Mouse (Mus musculus): ENCODE measurements at regions not wholly inside any gene's neighbourhood (a gene's known extent, or its start where the extent isn't known, plus 50 kb on each side); places are given as distances from the start of the nearest gene placed in this dataset.
"Not testable (repeated sequence)": the region's sequence is repeated elsewhere in the genome, so short reads cannot be mapped to it uniquely, and the experiment has no call there.

DNA sequence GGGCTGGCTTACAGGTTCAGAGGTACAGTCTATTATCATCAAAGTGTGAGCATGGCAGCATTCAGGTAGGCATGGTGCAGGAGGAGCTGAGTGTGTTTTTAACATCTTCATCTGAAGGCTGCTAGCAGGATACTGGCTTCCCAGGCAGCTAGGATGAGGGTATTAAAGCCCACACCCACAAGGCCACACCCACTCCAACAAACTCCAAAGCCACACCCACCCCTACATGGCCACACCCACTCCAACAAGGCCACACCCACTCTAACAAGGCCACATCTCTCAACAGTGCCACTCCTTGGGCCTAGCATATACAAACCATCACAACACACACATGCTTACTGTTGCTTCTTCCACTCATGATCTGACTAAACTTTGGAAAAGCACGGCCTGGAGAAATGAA, 172.5 kb downstream of the Msrb3 start:
- DNase-seq = no peak

DNA sequence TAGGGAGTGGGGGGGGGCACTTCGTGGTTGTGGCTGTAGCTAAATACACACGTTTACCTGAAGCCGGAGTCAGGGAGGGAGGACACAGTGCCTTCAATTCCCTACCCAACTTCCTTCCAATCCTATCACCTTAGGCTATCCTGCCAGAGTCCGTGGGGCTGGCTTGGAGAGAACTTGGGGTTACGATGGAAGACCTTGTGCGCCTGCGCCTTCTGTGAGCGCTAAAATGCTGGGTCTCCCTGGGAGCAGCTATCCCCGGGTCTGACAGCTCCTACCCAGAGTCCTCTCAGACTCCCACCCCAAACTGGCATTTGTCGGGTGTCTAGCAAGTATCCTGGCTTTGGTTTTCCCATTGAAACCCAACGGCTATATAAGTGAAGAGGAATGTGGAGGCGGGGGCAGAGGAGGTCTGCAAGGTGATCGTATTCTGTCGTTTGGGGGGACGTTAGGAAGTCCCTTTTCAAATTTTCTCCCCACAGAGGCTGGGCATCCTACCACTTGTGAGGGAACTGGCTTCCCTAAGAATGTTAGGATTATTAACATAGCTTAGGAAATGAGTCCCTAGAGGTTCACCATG, 176.9 kb downstream of the Msrb3 start:
- no peak for DNase-seq

DNA sequence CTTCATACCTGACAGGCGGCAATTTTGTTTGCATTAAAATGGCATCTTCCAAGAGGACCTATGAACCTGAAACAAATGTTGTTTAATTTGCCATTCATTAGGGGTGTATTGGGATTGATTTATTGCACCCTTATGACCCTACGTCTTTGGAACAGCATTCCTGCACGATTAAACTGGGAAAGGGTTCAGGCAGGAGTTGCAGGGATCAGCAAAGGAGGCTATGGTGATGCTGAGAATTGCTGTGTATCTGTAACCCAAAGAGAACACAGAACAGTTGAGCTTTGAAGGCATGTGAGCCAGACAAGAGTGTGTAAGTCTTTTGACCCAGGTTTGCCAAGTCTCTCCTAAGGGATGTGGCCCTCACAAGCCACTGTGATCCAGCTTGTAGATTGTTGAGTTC, 177.9 kb downstream of the Msrb3 start:
- no peak for DNase-seq

DNA sequence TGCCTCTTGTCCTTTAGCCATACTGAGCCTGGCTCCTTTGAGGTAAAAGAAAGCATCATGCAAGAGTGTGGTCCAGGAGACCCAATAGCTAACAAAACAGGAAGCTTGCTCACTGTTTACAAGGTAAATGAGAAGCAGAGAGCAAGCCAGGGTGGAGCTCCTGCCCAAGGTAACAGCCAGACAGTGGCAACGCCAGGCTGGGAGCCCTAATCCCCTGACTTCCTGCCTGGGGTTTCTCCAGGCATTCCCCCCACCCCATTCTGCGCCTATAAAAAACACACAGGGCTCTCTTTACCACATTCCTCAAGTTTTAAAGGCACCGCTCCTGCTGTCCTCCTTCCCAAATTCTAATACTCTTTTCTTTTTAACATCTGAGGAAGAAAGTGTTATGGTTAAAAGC, 178.8 kb downstream of the Msrb3 start:
- DNase-seq = no peak

DNA sequence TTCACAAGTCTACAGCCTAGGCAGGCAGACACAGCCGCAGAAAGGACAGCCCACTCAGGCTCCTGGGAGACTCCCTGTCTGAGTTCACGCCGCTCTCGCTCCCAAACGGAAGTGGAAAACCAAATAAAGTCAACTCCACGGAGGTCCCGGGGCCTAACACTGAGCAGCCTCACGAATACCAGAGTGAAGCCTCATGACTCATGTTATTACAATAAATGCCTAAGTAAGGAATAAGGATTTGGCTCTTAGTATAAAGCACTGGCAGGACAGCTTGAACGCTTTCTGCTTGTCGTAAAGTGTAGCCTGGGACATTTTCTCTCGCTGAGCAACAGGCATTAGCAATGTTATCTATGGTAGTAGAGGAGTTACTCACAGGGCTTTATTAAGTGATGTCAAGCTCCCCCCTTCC, 181.7 kb downstream of the Msrb3 start:
- peak in 1 of 2 experiments; percentile 3 for DNase-seq

DNA sequence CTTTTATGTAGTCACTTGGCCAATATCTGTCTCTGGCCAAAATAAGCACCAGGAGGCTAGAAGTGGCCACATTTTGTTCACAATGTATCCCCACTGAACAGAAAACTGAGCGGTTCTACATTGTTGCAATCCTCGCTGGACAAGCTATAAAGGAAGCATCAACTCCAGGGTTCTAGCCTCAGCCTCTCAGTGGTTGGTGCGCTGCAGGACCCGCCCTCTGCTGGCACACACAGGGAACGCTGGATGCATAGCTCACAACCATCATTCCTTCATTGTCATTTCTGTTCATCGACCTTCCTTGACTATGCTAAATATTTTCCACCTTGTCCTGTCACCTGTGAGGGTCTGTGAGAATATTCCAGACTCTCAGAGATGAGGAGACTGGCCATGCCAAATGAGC, 182.5 kb downstream of the Msrb3 start:
- DNase-seq = no peak

DNA sequence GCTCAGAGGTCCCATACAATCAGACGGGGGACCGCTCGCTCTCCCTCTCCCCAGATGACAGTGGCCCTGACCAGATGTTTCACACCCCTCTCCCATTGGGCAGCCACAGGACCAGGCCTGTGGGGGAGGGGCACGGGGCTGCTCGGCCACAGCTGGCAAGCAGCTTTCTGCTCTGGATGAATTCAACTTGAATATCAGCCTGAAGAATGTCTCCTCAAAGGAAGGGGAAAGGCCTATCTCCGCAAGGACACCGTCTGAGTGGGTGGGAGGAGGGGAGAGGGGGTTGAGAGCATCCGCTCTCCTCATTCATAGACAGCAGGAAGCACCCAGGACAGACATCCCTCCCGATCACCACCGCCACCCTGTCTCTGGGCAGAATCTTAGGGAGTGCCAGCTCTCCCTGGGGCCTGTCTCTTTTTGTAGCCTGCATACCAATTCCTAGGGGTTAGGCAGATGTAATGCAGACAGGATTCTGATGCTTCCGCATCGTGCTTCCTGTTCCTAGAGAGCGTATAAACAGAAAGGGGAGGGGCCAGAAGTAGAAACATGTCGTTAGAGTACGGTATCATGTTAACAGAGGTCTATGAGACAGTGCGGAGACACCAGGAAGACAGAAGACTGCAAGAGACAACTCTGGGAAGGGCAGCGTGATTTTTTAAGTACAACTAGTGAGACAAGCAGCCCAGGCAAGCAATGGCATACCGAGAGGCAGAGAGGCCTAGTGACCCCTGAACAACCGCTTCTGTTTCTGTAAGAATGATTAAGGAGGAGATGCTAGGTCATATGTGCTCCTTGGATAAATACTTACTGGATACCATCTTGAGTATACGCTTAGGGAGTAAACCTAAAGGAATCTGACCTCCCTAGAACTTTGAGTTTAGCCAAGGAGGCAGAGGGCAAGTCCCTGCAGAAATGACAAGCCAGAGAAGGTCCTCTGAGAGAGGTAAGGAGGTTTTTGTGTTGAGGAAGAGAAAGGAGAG, 190.8 kb downstream of the Msrb3 start:
- DNase-seq = peak in 1 of 2 experiments; percentile 30

DNA sequence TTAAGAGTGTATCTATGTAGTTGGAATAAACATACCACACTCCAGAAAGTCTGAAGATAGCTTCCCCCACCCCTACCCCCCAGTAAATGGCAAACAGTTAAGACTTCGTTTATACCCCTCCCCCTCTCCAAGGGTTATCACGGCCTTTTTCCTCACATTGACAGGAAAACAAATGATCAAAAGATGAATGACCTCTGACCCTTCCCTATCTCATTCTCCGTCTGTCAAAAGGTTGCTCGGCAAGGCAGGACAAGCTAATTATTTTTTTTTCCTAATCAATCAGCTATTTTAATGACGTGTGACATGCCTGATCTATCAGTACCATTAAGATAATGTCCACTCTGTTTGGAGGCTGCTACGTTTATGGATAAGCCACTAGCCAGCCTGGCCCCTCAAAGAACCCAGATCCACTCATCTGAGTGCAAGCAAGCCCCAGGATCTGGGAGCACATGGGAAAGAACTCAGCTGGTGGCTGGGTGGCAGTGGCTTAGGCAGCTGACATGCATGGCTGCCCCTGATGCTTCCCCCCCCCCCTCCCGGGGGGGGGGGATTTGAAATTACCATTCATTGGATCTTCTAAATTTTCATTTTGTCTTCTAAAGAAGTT, 192.1 kb downstream of the Msrb3 start:
- DNase-seq = no peak

DNA sequence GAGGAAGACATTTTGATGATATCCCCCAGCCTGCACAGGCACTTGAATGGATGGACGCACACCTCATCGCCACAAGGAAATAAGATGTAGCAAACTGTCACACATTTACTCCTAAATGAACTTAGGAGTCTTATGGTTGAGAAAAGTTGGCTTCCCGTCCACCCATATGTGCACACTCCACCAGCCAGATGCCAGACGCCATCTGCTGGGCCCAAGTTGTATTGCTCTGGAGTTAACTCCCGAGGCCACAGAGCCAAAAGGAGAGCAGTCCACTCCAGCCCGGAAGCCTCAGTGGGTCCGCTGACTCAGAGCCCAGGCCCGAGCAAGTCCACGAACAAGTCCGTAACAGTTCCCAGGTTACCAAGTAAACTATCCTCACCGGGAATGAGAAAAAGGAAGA, 197.1 kb downstream of the Msrb3 start:
- peak; percentile 56 to 70 for DNase-seq

DNA sequence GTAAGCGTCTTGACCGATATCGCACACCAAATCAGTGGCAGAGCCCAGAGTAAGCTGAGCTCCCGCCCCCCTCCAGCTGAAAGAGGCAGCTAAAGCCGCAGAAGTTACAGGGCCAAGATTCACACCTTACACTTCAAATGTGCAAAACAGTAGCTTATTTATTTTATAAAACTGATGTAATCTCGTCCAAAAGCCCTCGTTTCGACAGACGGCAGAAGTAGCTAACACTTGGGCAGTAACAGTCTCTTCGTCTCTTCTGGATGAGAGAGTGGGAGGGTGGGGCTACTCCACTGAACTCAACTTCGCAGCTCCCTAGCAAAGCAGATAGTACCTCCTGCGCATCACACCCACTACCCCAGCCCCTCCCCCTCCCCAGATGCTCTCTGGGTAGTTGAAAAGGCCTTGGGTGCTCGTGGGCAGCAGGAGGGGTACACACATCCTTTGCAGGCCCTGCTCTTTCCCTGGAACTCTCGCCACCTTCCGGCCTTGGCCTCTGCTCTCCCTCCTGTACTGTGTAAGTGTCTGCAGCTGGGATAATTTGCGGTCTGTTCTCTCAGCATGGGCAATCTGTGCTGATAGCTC, 201.5 kb downstream of the Msrb3 start:
- DNase-seq = no peak

DNA sequence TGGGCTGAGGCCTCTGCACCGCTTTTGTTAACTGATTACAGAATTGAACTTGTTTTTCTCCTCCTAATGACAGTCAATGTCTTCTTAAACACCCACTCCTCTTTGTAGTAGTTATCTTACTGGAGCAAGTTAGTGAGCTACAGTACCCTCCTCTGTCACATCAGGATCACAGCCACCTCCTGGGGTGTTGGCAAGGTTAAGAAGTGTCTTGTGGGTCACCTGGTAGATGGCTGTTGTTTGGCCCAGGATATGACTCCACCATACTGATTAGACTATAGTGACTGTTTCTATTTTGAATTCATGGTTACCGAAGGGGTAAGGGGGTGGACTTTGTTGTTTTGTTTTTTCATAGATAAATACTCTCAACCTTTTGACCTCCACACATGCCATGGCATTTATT, 202.4 kb downstream of the Msrb3 start:
- DNase-seq = no peak

DNA sequence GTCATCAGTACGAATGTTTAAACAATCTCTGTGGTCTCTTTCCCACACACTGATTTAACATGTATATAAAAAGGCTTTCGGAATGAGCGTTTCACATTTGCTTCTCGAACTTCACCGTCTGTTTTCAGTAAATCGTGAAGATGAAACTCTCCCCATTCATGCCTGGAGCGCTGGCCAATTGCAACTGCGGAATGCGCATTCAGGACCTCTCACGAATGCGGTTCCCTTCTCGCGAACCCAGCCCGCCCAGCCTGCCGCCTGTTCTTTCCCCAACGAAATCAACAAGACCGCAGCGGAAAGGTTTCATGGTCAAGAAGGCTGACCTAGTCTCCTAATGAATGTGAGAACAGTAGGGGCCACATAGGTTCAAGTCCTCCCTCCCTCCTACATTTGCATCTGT, 204.4 kb downstream of the Msrb3 start:
- no peak for DNase-seq

DNA sequence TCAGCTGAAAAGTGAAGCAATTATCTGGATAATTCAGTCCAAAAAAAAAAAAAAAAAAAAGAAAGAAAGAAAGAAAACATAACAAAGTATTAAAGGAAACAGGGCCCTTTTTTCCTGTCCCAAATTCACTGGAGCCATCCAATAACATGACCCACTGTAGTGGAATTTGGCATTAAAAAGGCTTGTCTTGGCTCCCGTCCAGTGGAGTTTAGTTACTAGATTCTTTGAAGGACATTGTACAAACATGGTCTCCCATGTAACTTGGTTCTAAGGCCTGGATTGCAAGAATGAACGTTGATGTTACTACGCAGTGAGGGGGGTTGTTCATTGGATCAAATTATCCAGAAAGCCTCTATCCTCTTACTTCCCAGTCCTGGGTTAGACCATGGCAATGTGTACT, 207.4 kb downstream of the Msrb3 start:
- peak in 1 of 2 experiments; percentile 18 for DNase-seq

DNA sequence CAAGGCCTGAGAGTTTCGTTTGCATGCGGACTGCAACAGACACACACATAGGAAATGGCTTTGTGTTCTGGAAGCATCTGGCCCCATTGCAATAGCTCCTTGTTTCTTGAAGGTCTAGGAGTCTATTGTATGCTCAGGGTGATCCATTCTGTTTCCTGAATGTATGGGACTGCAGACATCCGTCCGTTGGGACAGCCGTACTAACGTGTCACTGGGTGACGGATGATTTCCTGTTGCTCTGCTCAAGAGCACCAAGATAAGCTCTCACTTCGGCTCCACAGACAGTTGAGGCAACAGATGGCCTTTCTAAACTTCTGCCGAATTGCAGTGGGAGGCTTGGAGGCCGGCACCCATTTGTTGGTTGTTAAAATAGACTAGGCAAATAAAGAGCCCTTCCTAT, 209.9 kb upstream of the Hmga2 start:
- peak in 1 of 2 experiments; percentile 5 for DNase-seq

DNA sequence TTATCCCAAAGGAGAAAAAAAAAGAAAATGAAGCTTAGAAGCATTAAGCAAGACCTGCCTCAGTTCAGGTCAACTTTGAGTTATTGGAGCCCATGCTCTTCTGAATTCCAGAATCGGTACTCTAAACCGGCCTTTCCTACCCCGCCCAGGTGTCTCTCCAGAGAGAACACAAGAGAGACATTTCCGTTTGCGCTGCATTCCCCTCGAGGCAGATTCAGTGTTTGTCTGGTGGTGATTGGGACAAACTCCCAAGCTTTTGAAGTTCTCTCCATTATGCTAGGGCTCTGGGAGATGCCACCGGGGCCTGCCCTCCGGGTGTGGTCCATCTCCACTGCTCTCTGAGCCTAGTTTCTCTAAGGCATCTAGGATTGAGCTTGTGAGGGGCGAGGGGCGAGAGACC, 205.8 kb upstream of the Hmga2 start:
- no peak for DNase-seq

DNA sequence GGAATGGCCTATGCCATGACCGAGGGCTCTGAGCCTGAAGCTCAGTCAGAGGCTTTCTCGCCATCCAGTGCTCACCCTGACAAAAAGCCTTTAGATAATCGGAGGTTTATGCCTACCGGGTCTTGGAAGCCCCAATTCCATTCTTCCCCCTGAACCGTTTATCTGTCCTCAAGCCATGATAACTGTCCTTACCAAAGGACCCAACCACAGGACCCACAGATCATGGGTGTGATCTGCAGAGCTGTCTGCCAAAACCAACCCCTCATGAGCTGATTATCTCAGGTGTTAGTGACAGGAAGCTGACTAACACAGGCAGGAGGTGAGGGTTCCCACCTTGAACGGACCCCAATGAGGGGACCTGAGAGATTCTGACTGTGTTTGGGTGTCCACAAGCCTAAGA, 203.7 kb upstream of the Hmga2 start:
- no peak for DNase-seq

DNA sequence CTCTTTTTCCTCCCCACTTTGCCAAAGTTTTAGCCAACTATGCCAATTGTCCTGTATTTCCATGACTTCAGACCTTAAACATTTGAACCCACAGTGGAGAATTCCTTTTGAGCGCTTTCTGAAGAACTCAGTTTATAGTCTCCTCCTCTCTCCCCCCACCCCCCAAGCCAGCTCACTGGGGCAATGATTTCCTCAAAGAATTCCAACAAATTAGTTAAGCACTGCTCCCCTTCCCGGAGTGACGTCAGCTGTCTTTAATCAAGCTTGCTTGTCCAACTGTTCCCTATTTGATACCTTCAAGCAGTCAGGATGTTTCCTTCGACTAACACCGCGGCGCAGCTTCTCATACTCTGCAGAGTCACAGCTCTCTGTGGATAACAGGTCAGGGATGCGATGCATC, 202.0 kb upstream of the Hmga2 start:
- DNase-seq = no peak

DNA sequence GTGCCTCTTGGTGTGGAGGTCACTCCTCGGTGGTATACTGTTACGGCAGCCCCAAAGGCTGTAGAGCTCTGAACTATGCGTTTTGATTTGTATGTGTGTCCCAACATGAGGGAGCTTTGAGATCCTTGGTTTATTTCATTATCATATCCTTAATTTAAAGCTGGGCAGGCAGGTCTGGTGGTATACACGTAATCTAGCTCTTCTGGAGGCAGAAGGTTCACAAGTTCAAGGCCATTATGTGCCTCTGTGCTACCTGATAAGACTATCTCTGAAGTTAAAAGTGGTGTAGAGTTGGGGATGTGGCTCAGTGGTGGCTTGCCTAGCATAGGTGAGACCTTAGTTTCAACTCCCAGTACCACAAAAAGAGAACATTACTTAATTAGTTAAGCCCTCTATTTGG, 199.1 kb upstream of the Hmga2 start:
- DNase-seq = no peak

DNA sequence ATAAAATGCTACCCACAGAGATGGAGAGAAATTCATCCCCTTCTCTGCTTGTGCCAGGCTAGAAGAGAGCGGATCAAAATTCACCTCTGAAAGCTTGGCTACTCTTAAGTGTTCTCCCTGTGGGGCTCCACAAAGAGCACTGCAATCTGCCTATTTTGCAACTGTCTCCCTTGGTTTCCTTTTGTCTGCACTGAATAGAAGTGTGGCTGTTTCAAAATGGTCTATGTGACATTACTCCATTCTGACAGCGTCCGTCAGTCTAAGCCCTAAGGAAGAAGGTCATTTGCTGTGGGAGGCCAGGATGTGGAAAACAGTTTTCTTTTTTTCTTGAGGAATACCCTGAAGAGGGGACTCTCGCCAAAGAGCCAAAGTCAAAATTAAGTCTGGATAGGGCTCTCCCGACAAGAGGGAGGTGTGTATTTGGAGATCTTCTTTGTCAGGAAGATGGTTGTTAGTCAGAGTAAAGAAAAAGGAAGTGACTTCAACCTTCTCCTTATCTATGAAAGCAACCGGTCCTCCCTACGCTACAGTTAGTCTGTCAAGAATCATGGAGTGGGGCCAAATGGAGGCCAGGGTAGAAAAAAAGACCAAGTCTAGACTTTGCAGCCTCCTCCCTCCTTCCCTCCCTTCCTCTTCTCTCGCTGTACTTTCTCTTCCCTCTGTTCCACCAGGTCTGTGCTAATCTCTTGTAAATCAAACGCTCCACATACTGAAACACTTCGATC, 198.2 kb upstream of the Hmga2 start:
- no peak for DNase-seq

DNA sequence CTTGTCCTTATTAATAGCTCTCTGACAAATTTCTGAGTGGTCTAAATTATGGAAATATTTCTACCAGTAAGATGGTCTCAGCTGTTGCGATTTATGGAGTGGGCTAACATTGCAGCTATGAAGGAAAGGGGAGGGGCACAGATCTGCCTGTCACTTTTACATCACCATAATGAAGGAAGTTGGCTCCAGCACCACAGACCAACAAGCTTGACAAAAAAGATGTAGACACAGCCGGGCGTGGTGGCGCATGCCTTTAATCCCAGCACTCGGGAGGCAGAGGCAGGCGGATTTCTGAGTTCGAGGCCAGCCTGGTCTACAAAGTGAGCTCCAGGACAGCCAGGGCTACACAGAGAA, 191.4 kb upstream of the Hmga2 start:
- not testable (repeated sequence) for DNase-seq

DNA sequence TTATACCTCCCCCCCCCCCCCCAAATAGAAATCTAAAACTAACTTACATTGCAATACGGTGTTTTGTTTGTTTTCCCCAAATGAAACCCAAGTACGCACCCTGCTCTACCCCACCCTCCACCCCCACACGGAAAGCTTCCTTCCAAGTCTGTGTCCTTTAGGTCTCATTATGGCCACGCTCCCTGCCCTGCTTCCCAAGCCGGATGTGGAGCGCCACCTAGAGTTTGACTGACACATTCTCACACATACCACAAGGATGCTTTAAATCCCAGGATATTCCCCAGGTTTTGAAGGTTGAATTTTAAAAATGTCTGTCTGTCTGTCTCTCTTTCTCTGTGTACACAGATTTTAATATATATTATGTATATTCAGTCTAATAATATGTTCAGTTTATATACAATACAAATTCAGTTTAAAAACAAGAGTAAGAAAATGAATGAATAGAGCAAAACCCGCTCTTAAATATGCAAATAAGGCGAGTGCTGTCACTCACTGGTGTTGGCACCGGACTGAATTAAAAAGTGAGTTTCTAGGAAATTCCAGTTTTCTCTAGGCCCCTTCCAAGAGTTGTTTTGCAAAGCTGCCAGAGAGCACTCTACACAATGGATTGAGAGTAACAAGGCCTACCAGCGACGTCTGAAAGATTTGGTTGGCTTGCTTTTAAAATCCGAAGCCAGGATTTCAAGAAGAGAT, 190.9 kb upstream of the Hmga2 start:
- peak; percentile 36 to 65 for DNase-seq

DNA sequence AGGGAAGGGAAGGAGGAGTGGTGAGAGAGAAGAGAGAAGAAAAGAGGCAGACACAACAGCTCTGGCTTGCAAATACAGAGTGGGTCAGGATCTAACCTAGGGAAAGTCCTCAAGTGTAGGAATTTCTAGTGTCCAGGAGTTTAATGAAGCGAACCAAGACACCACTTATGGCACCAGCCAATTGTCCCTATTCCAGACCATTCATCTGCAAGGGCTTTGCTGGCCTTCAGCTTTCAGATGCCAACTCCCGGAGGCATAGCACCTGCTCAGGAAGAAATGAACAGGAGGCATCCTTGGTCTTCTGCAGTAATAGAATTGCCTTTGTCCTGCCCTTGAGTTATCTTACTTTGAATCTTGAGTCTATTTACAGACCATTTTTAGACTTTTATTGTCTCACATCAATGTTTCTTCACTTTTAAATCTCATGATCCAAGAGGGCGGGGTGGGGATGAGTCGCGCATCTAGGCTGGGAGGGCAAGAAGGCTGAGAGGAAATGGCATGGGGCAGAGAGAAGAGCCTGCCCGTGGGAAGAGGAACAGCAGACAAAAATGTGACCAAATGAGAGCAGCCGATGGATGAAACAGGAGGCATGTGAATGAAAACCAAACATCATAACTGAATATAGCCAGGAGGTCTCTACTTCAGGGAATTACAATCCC, 190.1 kb upstream of the Hmga2 start:
- DNase-seq = no peak

All from lung, adult 18-20 months (tissue).